Mouse (Mus musculus) hindbrain, embryonic 16.5 days (tissue): ENCODE measurements around the gene Fam19a1. TPM values are rescaled to one million over a fixed set of nuclear protein-coding genes. Genes with fewer than 3 reads are reported as not detected.

Experiments
- ATAC-seq: fragments of 200-750 bp; cut with Nextera tagmentation; 2 replicates; pipeline ENCODE4 v1.8.0; 2017; ENCODE audit warnings: moderate TSS enrichment, moderate library complexity
- H3K27ac ChIP-seq: fragments of 300-500 bp; sonication (generic); 2 replicates; pipeline ENCODE4 v1.5.1; 2014; ENCODE audit warnings: low read depth, mild to moderate bottlenecking, control low read depth, low read length, moderate library complexity
- H3K27me3 ChIP-seq: fragments of 300-500 bp; sonication (generic); replicated peaks from 2 replicates; pipeline ENCODE4 v1.6.1; 2014; ENCODE audit warnings: low read length; ENCODE audit not compliant: control insufficient read depth, insufficient read depth
- H3K36me3 ChIP-seq: fragments of 300-500 bp; sonication (generic); 2 replicates; pipeline ENCODE4 v1.6.1; 2014; ENCODE audit warnings: mild to moderate bottlenecking, low read length, moderate library complexity, mixed read lengths; ENCODE audit not compliant: control insufficient read depth, insufficient read depth
- H3K4me1 ChIP-seq: fragments of 300-500 bp; sonication (generic); 2 replicates; pipeline ENCODE4 v1.6.1; 2014; ENCODE audit warnings: low read depth, low read length; ENCODE audit not compliant: control insufficient read depth, insufficient read depth
- H3K4me2 ChIP-seq: fragments of 300-500 bp; sonication (generic); 2 replicates; pipeline ENCODE4 v1.6.1; 2014; ENCODE audit warnings: mild to moderate bottlenecking, low read length, control low read depth, moderate library complexity
- H3K4me3 ChIP-seq: fragments of 300-500 bp; sonication (generic); 2 replicates; pipeline ENCODE4 v1.5.1; 2014; ENCODE audit warnings: mild to moderate bottlenecking, low read length, control low read depth, moderate library complexity
- H3K9ac ChIP-seq: fragments of 300-500 bp; sonication (generic); 2 replicates; pipeline ENCODE4 v1.6.1; 2014; ENCODE audit warnings: low read depth, mild to moderate bottlenecking, control low read depth, low read length, moderate library complexity
- H3K9me3 ChIP-seq: fragments of 300-500 bp; sonication (generic); 2 replicates; pipeline ENCODE4 v1.6.1; 2014; ENCODE audit warnings: mild to moderate bottlenecking, low read length, moderate library complexity; ENCODE audit not compliant: control insufficient read depth
- WGBS: fragments of 180-500 bp; shearing (Covaris S2); extraction: QIAGEN DNeasy Blood & Tissue Kit; methylation state at CpG from one replicate; pipeline ENCODE4 v1.1.7; 2014; 5-methylcytosine and 5-hydroxymethylcytosine counted together
- polyA plus RNA-seq: library from polyadenylated mRNA; unstranded; fragments of >200 nt; fragmentation: Nextera tagmentation; extraction: Ambion mirVana; gene quantifications from 2 replicates; pipeline ENCODE4 v1.2.1, GENCODE M21; 2015

Fam19a1 gene
- polyA plus RNA-seq, 1 experiment from 2014 or later = 24.8 TPM

- no peak for ATAC-seq
- Histone ChIP-seq H3K4me3 (no peak overlapping the region), H3K27me3 (no peaks in the 10 kb centered on the region), H3K9me3 (no peaks in the 10 kb centered on the region), H3K9ac (no peak overlapping the region), H3K4me1 (no peaks in the 10 kb centered on the region), H3K36me3 (no peaks in the 10 kb centered on the region), H3K4me2 (no peak overlapping the region), H3K27ac (no peak overlapping the region)
- WGBS = 84% methylated on average over 2 of the region's 2 CpGs
Observed at GRCm38 (mm10) chr6:96435545-96435944, 322.6 kb downstream of the Fam19a1 start.

GRCm38 (mm10) chr6:96437814-96438213 lies 324.9 kb downstream of the Fam19a1 start:
- Histone ChIP-seq H3K4me3 (no peak overlapping the region), H3K36me3 (no peaks in the 10 kb centered on the region), H3K9ac (no peak overlapping the region), H3K27me3 (no peaks in the 10 kb centered on the region), H3K9me3 (no peaks in the 10 kb centered on the region), H3K4me2 (no peak overlapping the region), H3K27ac (no peak overlapping the region), H3K4me1 (no peaks in the 10 kb centered on the region)
- 57% methylated on average over 3 of the region's 3 CpGs for WGBS
- ATAC-seq = no peak

DNA sequence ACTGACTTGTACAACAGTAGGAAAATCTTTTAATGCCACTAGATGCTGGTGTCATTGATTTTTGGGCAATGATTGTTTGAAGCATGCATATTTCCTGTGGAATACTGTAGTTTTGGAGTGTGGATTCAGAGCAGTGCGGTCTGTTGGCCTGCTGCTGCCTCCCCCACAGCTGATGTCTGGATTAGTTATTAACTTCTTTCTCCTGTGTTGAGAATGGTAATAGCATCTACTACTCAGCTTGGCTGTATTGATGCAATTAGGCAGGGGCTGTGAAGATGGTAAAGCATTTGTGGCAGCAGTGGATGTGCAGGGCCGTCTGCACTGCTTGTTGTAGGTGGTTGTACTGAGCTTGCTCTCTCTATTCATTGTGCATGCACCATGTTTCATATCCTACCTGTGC lies 326.5 kb downstream of the Fam19a1 start:
- no peaks in the 10 kb centered on the region for H3K36me3 ChIP-seq
- WGBS = 79% methylated on average over 2 of the region's 2 CpGs
- no peak overlapping the region for H3K27ac ChIP-seq
- no peak overlapping the region for H3K4me2 ChIP-seq
- no peak overlapping the region for H3K4me3 ChIP-seq
- H3K9me3 ChIP-seq = no peaks in the 10 kb centered on the region
- ATAC-seq = no peak
- no peaks in the 10 kb centered on the region for H3K4me1 ChIP-seq
- no peaks in the 10 kb centered on the region for H3K27me3 ChIP-seq
- H3K9ac ChIP-seq = no peak overlapping the region

- no peak overlapping the region for H3K9ac ChIP-seq
- H3K27me3 ChIP-seq = no peaks in the 10 kb centered on the region
- no peaks in the 10 kb centered on the region for H3K4me1 ChIP-seq
- H3K9me3 ChIP-seq = no peaks in the 10 kb centered on the region
- no peaks in the 10 kb centered on the region for H3K36me3 ChIP-seq
- H3K4me3 ChIP-seq = no peak overlapping the region
- H3K4me2 ChIP-seq = no peak overlapping the region
- WGBS = 98% methylated on average over 3 of the region's 3 CpGs
- no peak overlapping the region for H3K27ac ChIP-seq
- no peak for ATAC-seq
Observed at GRCm38 (mm10) chr6:96441971-96442370, 329.0 kb downstream of the Fam19a1 start.

GRCm38 (mm10) chr6:96447466-96447865 lies 334.5 kb downstream of the Fam19a1 start:
- H3K9me3 ChIP-seq = no peaks in the 10 kb centered on the region
- H3K4me3 ChIP-seq = no peak overlapping the region
- WGBS = 79% methylated on average over 4 of the region's 4 CpGs
- H3K27ac ChIP-seq = no peak overlapping the region
- H3K4me2 ChIP-seq = no peak overlapping the region
- H3K27me3 ChIP-seq = no peaks in the 10 kb centered on the region
- ATAC-seq = no peak
- H3K4me1 ChIP-seq = no peaks in the 10 kb centered on the region
- H3K9ac ChIP-seq = no peak overlapping the region
- H3K36me3 ChIP-seq = no peaks in the 10 kb centered on the region

- no peaks in the 10 kb centered on the region for H3K4me1 ChIP-seq
- no peaks in the 10 kb centered on the region for H3K9me3 ChIP-seq
- no peak overlapping the region for H3K27ac ChIP-seq
- 66% methylated on average over 1 of the region's 1 CpGs for WGBS
- no peak overlapping the region for H3K4me2 ChIP-seq
- H3K9ac ChIP-seq = no peak overlapping the region
- no peaks in the 10 kb centered on the region for H3K36me3 ChIP-seq
- ATAC-seq = no peak
- H3K4me3 ChIP-seq = no peak overlapping the region
- H3K27me3 ChIP-seq = no peaks in the 10 kb centered on the region
Observed at GRCm38 (mm10) chr6:96456266-96456665, 343.3 kb downstream of the Fam19a1 start.

GRCm38 (mm10) chr6:96457590-96458259 lies 344.8 kb downstream of the Fam19a1 start:
- H3K4me1 ChIP-seq = no peaks in the 10 kb centered on the region
- H3K36me3 ChIP-seq = no peaks in the 10 kb centered on the region
- ATAC-seq = no peak
- 45% methylated on average over 6 of the region's 6 CpGs for WGBS
- no peak overlapping the region for H3K4me2 ChIP-seq
- no peak overlapping the region for H3K4me3 ChIP-seq
- H3K27me3 ChIP-seq = no peaks in the 10 kb centered on the region
- H3K9ac ChIP-seq = no peak overlapping the region
- no peak overlapping the region for H3K27ac ChIP-seq
- no peaks in the 10 kb centered on the region for H3K9me3 ChIP-seq

GRCm38 (mm10) chr6:96459041-96459440 lies 346.1 kb downstream of the Fam19a1 start:
- Histone ChIP-seq H3K4me2 (no peak overlapping the region), H3K9ac (no peak overlapping the region), H3K4me3 (no peak overlapping the region), H3K27me3 (no peaks in the 10 kb centered on the region), H3K4me1 (no peaks in the 10 kb centered on the region), H3K27ac (no peak overlapping the region), H3K9me3 (no peaks in the 10 kb centered on the region), H3K36me3 (no peaks in the 10 kb centered on the region)
- no peak for ATAC-seq
- WGBS = 71% methylated on average over 4 of the region's 4 CpGs

DNA sequence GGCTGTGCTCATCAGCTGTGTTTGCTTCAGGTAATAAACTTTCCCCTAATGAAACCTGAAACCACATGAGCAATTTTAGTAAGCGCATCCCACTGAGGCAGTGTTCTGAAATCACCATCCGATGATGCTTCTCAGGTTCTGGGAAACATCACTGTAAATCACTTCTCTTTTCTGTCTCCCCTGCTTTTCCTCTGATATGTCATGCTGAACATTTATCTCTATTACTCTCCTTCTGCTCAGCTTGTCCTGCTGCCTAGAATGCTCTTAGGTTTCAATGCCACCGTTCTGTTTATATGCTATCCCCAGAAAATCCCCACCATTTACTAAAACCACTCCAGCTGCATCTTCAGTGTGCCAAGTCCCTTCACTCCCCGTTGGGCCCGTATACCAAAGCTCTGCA lies 386.5 kb downstream of the Fam19a1 start:
- no peaks in the 10 kb centered on the region for H3K9me3 ChIP-seq
- H3K36me3 ChIP-seq = no peaks in the 10 kb centered on the region
- H3K9ac ChIP-seq = no peak overlapping the region
- no peak for ATAC-seq
- no peaks in the 10 kb centered on the region for H3K4me1 ChIP-seq
- no peaks in the 10 kb centered on the region for H3K27me3 ChIP-seq
- H3K27ac ChIP-seq = no peak overlapping the region
- 66% methylated on average over 5 of the region's 5 CpGs for WGBS
- H3K4me2 ChIP-seq = no peak overlapping the region
- no peak overlapping the region for H3K4me3 ChIP-seq

- Histone ChIP-seq H3K36me3 (no peaks in the 10 kb centered on the region), H3K4me3 (no peak overlapping the region), H3K27me3 (no peaks in the 10 kb centered on the region), H3K4me2 (no peak overlapping the region), H3K27ac (no peak overlapping the region), H3K9me3 (no peaks in the 10 kb centered on the region), H3K9ac (no peak overlapping the region), H3K4me1 (no peaks in the 10 kb centered on the region)
- ATAC-seq = no peak
- 86% methylated on average over 2 of the region's 2 CpGs for WGBS
Observed at GRCm38 (mm10) chr6:96541600-96541999, 428.6 kb downstream of the Fam19a1 start.
